Mouse (Mus musculus) hindbrain, embryonic 14.5 days (tissue): ENCODE results near the gene Hist1h3a. TPM values are rescaled to one million over a fixed set of nuclear protein-coding genes. Genes with fewer than 3 reads are reported as not detected.
"Not testable (repeated sequence)": the region's sequence is repeated elsewhere in the genome, so short reads cannot be mapped to it uniquely, and the experiment has no call there.

ENCODE experiments used
- ATAC-seq: fragments of 200-750 bp; cut with Nextera tagmentation; 2 replicates; pipeline ENCODE4 v1.8.0; 2017; ENCODE audit warnings: moderate number of reproducible peaks, mild to moderate bottlenecking, moderate TSS enrichment, moderate library complexity; ENCODE audit not compliant: low FRiP score
- DNase-seq: peaks from one replicate; pipeline ENCODE4 v3.0.0-alpha.2; 2015; ENCODE audit warnings: low spot score
- H3K27ac ChIP-seq: fragments of 300-500 bp; sonication (generic); 2 replicates; pipeline ENCODE4 v1.5.1; 2014; ENCODE audit warnings: mild to moderate bottlenecking, moderate library complexity
- H3K27me3 ChIP-seq: fragments of 300-500 bp; sonication (generic); 2 replicates; pipeline ENCODE4 v1.6.1; 2014; ENCODE audit warnings: mild to moderate bottlenecking, low read length, mixed read lengths; ENCODE audit not compliant: control insufficient read depth, insufficient read depth
- H3K36me3 ChIP-seq: fragments of 300-500 bp; sonication (generic); replicated peaks from 2 replicates; pipeline ENCODE4 v1.6.1; 2014; ENCODE audit not compliant: control insufficient read depth, insufficient read depth
- H3K4me1 ChIP-seq: fragments of 300-500 bp; sonication (generic); replicated peaks from 2 replicates; pipeline ENCODE4 v1.6.1; 2014; ENCODE audit warnings: antibody characterized with exemption, low read length, mixed read lengths; ENCODE audit not compliant: control insufficient read depth, insufficient read depth
- H3K4me2 ChIP-seq: fragments of 300-500 bp; sonication (generic); replicated peaks from 2 replicates; pipeline ENCODE4 v1.6.1; 2014; ENCODE audit warnings: mild to moderate bottlenecking, moderate library complexity
- H3K4me3 ChIP-seq: fragments of 300-500 bp; sonication (generic); replicated peaks from 2 replicates; pipeline ENCODE4 v1.5.1; 2014; ENCODE audit warnings: mild to moderate bottlenecking, low read length
- H3K9ac ChIP-seq: fragments of 300-500 bp; sonication (generic); 2 replicates; pipeline ENCODE4 v1.6.1; 2014
- H3K9me3 ChIP-seq: fragments of 300-500 bp; sonication (generic); 2 replicates; pipeline ENCODE4 v1.6.1; 2016; ENCODE audit warnings: low read length; ENCODE audit not compliant: control insufficient read depth
- WGBS: fragments of 180-500 bp; shearing (Covaris S2); extraction: QIAGEN DNeasy Blood & Tissue Kit; methylation state at CpG from one replicate; pipeline ENCODE4 v1.1.7; 2014; 5-methylcytosine and 5-hydroxymethylcytosine counted together
- polyA plus RNA-seq: library from polyadenylated mRNA; unstranded; fragments of >200 nt; fragmentation: Nextera tagmentation; extraction: Ambion mirVana; gene quantifications from 2 replicates; pipeline ENCODE4 v1.2.1, GENCODE M21; 2014

The Hist1h3a gene
- polyA plus RNA-seq, 1 experiment from 2014 or later, result 2.1 TPM

- no peaks in the 10 kb centered on the region for H3K36me3 ChIP-seq
- DNase-seq (no peak), ATAC-seq (no peak)
- no peaks in the 10 kb centered on the region for H3K9me3 ChIP-seq
- H3K27ac ChIP-seq, result peak overlapping the region; percentile 87; the same call in 1 of the 2 replicates
- 0 out of 2 replicates have a peak overlapping the region, but pooled peaks have one; percentile 58 for H3K9ac ChIP-seq
- peaks cover 31% of the 10 kb centered on the region for H3K4me1 ChIP-seq
- no peak overlapping the region for H3K4me3 ChIP-seq
- H3K27me3 ChIP-seq, result no peaks in the 10 kb centered on the region
- peak overlapping the region; percentile 90 for H3K4me2 ChIP-seq
- WGBS, result 89% methylated on average over 1 of the region's 1 CpGs
Measured at GRCm38 (mm10) chr13:23759916-23760239, 2.3 kb downstream of the Hist1h3a start.

- no peaks in the 10 kb centered on the region for H3K36me3 ChIP-seq
- no peak overlapping the region for H3K4me3 ChIP-seq
- H3K9ac ChIP-seq, result no peak overlapping the region
- DNase-seq, result no peak
- WGBS, result 64% methylated on average over 3 of the region's 3 CpGs
- H3K4me1 ChIP-seq, result peaks cover 29% of the 10 kb centered on the region
- no peak overlapping the region for H3K4me2 ChIP-seq
- ATAC-seq, result no peak
- no peaks in the 10 kb centered on the region for H3K27me3 ChIP-seq
- no peak overlapping the region for H3K27ac ChIP-seq
- H3K9me3 ChIP-seq, result no peaks in the 10 kb centered on the region
Measured at GRCm38 (mm10) chr13:23759251-23759771, 2.9 kb downstream of the Hist1h3a start.

- no peak overlapping the region for H3K4me2 ChIP-seq
- WGBS, result 48% methylated on average over 3 of the region's 3 CpGs
- H3K36me3 ChIP-seq, result no peaks in the 10 kb centered on the region
Measured at GRCm38 (mm10) chr13:23757921-23758320, 4.3 kb downstream of the Hist1h3a start.

GRCm38 (mm10) chr13:23757211-23757773, 4.9 kb downstream of the Hist1h3a start:
- Histone ChIP-seq H3K4me1 (peaks cover 17% of the 10 kb centered on the region), H3K36me3 (no peaks in the 10 kb centered on the region), H3K9me3 (no peaks in the 10 kb centered on the region), H3K4me2 (peak overlapping the region; percentile 71), H3K9ac (peak overlapping the region; percentile 62), H3K4me3 (peak overlapping the region; percentile 33), H3K27me3 (no peaks in the 10 kb centered on the region), H3K27ac (peak overlapping the region; percentile 76)
- ATAC-seq (no peak; the same call in 1 of the 2 replicates), DNase-seq (peak; percentile 35)
- 2% methylated on average over 15 of the region's 23 CpGs for WGBS

More at GRCm38 (mm10) chr13:23757921-23758320, 4.3 kb downstream of the Hist1h3a start:
- Histone ChIP-seq H3K4me1 (peaks cover 18% of the 10 kb centered on the region), H3K9me3 (no peaks in the 10 kb centered on the region), H3K9ac (no peak overlapping the region), H3K27me3 (no peaks in the 10 kb centered on the region), H3K4me3 (no peak overlapping the region), H3K27ac (no peak overlapping the region)
- DNase-seq (no peak), ATAC-seq (no peak)

GRCm38 (mm10) chr13:23756790-23757189, 5.4 kb downstream of the Hist1h3a start, which contains the start of gene Hist1h4b:
Hist1h4b (plus strand) TSS chr13:23757013.
- WGBS, result under 1% methylated on average over 15 of the region's 22 CpGs
- no peaks in the 10 kb centered on the region for H3K27me3 ChIP-seq
- peak within 1 kb of the TSS; percentile 33 for H3K4me3 ChIP-seq
- no peaks in the 10 kb centered on the region for H3K9me3 ChIP-seq
- H3K27ac ChIP-seq, result peak within 1 kb of the TSS; percentile 76
- peaks cover 17% of the 10 kb centered on the region for H3K4me1 ChIP-seq
- peak; percentile 79 for ATAC-seq
- peak; percentile 97 for DNase-seq
- H3K36me3 ChIP-seq, result no peaks in the 10 kb centered on the region
- H3K9ac ChIP-seq, result peak within 1 kb of the TSS; percentile 62
- H3K4me2 ChIP-seq, result peak within 1 kb of the TSS; percentile 71

- H3K36me3 ChIP-seq, result no peaks in the 10 kb centered on the region
- peaks cover 12% of the 10 kb centered on the region for H3K4me1 ChIP-seq
- no peak overlapping the region for H3K4me2 ChIP-seq
- no peak overlapping the region for H3K9ac ChIP-seq
- H3K27me3 ChIP-seq, result no peaks in the 10 kb centered on the region
- ATAC-seq (no peak), DNase-seq (no peak)
- no peak overlapping the region for H3K4me3 ChIP-seq
- H3K9me3 ChIP-seq, result no peaks in the 10 kb centered on the region
- H3K27ac ChIP-seq, result no peak overlapping the region
Measured at GRCm38 (mm10) chr13:23755000-23755399, 7.2 kb downstream of the Hist1h3a start.

GRCm38 (mm10) chr13:23753314-23754078, 8.7 kb downstream of the Hist1h3a start:
- no peak for ATAC-seq
- H3K27ac ChIP-seq, result no peak overlapping the region
- no peak overlapping the region for H3K9ac ChIP-seq
- H3K4me1 ChIP-seq, result peaks cover 9% of the 10 kb centered on the region
- DNase-seq, result no peak
- no peak overlapping the region for H3K4me2 ChIP-seq
- no peaks in the 10 kb centered on the region for H3K27me3 ChIP-seq
- H3K9me3 ChIP-seq, result no peaks in the 10 kb centered on the region
- no peaks in the 10 kb centered on the region for H3K36me3 ChIP-seq
- no peak overlapping the region for H3K4me3 ChIP-seq
- 60% methylated on average over 4 of the region's 4 CpGs for WGBS

- peaks cover 9% of the 10 kb centered on the region for H3K4me1 ChIP-seq
- WGBS, result 3% methylated on average over 6 of the region's 6 CpGs
- H3K4me3 ChIP-seq, result peak overlapping the region; percentile 22; the same call in 1 of the 2 replicates
- H3K36me3 ChIP-seq, result no peaks in the 10 kb centered on the region
- no peak overlapping the region for H3K27ac ChIP-seq
- H3K4me2 ChIP-seq, result peak overlapping the region; percentile 35
- no peaks in the 10 kb centered on the region for H3K9me3 ChIP-seq
- ATAC-seq, result no peak
- H3K27me3 ChIP-seq, result no peaks in the 10 kb centered on the region
- no peak for DNase-seq
- no peak overlapping the region for H3K9ac ChIP-seq
Measured at GRCm38 (mm10) chr13:23752742-23753172, 9.4 kb downstream of the Hist1h3a start.

GRCm38 (mm10) chr13:23752067-23752741, 10.0 kb downstream of the Hist1h3a start, which contains the start of gene Hist1h3b:
Hist1h3b (plus strand) TSS chr13:23752267.
- H3K36me3 ChIP-seq, H3K9me3 ChIP-seq, H3K4me1 ChIP-seq, H3K27me3 ChIP-seq: not testable (repeated sequence)
- H3K4me3 ChIP-seq, result peak within 1 kb of the TSS; percentile 40
- peak within 1 kb of the TSS; percentile 60 for H3K9ac ChIP-seq
- peak; percentile 96 for DNase-seq
- peak within 1 kb of the TSS; percentile 93 for H3K27ac ChIP-seq
- H3K4me2 ChIP-seq, result peak within 1 kb of the TSS; percentile 70
- peak; percentile 85 for ATAC-seq
- WGBS, result under 1% methylated on average over 17 of the region's 47 CpGs
